Mouse (Mus musculus) spleen, adult 18-20 months (tissue): ENCODE measurements around the gene Derl3.
"Not testable (repeated sequence)": the region's sequence is repeated elsewhere in the genome, so short reads cannot be mapped to it uniquely, and the experiment has no call there.

Source experiments
- DNase-seq, 2 experiments: peaks; one replicate each; pipeline ENCODE4 v3.0.0; 2022; ENCODE audit warnings: mixed read lengths in 2 of 2

Derl3 gene

DNA sequence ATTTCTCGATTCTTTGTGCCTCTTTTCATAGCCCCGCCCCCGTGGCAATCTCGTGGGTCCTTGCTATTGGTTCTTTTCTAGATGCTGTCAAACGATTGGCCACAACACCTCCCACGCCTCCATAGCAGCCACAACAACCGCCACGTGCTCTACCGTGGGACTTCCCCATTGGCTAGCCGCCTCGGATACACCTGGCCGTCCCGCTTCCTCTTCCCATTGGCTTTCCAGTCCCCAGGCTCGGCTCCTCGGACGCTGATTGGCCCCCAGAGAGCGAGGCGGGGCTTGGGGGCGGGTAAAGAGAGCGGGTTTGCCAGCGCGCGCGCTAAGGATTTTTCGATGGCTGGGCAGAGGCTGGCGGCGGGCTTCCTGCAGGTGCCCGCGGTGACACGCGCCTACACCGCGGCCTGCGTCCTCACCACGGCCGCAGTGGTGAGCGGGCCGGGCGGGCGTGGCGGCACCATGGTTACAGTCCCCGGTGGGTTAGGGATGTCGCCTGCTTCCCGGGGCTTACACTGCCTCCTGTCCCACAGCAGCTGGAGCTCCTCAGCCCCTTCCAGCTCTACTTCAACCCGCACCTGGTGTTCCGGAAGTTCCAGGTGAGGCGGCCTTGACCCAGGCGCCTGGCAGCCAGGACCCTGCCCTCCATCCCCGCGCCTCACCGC lies at the start of gene Derl3:
TSS of gene Derl3 (plus strand) at position 325 of the 662 bp plus-strand sequence.
- DNase-seq: peak; percentile 94 to 95

DNA sequence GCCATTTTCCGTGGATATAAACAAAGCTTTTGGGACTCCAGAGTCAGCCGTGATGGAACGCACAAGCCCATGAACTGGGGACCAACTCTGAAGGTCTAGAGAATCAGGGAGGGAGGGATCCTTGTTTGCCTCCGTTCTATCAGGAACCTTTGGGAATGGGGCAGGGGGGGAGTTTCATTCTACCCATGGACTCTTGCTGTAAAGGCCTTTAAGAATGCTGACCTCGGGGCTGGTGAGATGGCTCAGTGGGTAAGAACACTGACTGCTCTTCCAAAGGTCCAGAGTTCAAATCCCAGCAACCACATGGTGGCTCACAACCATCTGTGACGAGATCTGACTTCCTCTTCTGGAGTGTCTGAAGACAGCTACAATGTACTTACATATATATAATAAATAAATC lies 49.3 kb upstream of the Derl3 start:
- DNase-seq: not testable (repeated sequence)

GRCm38 (mm10) chr10:75844800-75845199 lies 48.4 kb upstream of the Derl3 start:
- no peak for DNase-seq

DNA sequence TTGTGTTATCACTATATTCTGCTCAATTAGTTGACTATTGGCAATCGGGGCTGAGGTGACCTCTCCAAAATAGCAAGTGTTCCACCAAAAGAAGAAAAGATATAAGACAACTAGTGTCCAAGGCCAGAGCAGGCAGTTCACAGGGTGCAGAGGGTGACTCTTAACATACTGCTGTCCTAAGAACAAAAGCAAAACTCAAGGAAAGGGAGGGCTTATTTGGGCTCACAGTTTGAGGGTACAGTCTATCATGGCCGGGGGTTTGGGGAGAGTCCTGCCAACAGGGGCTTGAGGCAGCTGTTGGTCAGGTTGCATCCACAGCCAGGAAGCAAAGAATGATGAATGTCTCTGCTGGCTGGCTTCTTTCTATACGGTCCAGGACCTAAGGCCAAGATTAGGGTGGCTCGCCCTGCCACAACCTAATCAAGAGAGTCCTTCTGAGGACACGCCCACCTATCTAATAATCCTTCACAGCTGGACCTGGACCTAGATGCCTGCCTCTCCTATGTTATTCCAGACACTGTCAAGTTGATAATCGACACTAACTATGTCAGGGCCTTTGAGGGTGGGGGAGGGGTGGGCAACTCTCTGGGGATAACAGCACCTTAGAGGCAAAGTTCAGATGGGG lies 47.8 kb upstream of the Derl3 start:
- DNase-seq: no peak

DNA sequence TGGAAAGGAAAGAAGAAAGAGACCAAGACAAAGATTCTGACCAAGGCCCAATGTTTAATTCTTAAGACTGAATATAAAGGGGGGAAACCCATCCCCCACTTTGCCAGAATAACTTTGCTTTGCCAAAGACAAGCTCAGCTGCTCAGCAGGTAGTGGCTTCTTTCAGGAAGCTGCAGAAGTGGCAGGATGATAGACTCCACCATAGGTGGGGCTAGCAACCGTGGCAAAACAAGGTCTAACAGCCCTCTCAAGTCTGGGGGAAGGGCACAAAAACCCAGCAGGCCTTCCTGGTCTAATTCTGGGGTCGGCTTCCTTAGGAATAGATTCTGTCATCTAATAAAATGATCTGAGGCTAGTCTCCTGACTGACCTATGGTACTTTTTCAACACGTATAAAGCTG lies 44.8 kb upstream of the Derl3 start:
- DNase-seq: no peak

DNA sequence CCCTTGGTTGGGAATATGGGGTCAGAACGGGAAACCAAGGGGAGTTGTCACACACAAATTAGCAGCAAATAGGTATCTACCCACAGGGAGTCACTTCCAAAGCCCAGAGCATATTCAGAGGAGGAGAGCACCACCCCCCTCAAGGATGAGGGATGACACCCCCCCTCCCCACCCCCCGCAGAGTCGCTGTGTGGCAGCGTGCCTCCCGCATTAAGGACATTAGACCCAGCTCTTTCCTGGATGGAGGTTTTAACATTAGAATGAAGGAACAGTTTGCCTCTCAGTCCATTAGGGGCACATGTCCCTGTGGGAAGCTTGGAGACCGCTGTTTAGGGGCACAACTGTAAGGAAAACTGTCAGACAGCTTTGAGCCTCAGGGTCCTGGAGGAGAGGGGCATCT lies 42.1 kb upstream of the Derl3 start:
- DNase-seq: no peak

DNA sequence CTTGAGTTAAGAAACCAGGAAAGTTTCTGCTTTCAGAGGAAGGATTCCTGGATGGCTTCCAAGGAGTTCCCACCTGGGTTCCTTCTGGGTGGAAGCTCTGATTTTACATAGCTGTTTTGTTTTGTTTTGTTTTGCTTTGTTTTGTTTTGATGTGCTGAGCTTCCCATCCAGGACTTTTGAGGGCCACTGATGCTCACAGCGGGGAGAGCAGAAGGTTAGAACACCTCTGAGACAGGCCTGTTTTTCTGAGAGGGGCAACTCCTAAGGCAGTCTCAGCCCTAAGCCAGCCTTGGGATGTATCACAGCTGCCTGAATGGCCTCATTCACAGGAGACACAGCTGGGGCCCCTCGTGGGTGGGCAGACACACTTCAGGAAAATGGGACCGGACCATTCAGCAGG lies 41.5 kb upstream of the Derl3 start:
- no peak for DNase-seq

- no peak for DNase-seq
Measured at GRCm38 (mm10) chr10:75852539-75853125, 40.6 kb upstream of the Derl3 start.

GRCm38 (mm10) chr10:75853452-75853851 lies 39.8 kb upstream of the Derl3 start:
- DNase-seq: peak; percentile 55 to 77

DNA sequence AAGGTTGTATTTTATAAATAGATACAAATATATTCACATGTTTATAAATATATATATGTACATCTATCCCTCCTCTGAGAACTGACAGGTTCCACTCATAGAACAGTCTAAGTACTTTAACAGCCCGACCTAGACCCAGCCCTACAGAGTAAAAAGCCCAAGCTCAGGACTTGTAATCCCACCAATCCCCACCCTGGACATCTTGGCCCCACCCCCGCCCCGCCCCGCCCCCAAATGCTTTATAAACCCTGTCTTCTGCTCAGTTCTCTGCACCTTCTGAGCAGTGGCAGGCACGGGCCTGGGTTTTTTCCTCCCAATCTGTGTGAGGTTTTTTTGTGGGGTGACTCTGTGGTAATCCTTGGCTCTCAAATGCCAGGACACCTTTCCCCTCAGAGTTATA lies 39.1 kb upstream of the Derl3 start:
- no peak for DNase-seq

DNA sequence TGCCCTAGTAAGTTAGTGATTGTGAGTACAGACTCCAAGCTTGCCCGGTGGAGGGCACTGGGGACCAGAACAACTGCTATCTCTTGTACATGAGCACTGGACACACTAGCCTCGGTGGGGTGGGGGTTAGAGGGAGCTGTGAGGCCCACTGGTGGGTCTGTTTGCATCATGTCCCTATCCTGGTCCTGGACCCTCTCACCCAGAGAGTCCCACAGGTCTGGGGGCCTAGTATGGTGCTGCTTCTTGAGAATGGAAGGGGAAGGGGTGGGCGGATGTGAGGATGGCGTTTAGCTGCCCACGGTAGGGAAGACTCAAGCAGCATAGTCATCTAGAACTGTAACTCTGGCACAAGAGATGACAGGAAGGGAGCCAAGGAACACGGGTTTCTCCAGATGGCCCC lies 38.4 kb upstream of the Derl3 start:
- no peak for DNase-seq

- DNase-seq: no peak
Measured at GRCm38 (mm10) chr10:75855416-75855981, 37.7 kb upstream of the Derl3 start.

DNA sequence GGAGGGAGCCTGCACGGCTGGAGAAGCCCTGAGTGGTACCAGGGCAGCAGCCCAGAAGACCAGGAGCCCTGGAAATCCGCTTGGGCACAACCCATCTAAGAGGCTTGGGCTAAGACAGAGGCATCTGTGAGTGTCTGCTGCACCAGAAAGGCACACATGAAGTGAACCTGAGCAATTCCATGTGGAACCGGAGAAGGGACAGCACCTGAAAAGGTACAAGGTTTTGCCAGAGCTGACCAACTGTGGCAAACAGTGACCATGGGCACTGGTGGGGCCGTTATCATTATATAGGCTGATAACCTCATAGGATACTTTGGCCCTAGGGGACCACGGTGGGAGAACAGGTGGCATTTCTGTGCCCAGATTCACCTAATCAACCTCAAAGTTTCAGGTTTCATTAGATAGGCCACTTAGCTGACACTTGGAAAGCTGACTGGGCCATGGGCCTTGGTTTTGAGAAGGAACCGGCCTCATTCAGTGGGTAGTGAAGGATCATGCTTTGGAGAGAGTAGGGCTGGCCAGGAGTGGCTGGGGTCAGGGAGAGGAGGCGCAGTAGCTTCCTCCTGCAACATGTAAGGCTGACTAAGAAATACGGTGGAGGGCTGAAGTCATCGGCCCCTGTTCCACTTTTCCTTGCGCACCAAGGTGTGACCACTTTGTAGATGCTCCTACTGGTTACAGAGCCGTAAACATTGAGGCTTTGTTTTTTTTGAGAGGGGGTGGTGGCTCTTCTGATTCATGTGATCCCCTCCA lies 36.9 kb upstream of the Derl3 start:
- DNase-seq: no peak

DNA sequence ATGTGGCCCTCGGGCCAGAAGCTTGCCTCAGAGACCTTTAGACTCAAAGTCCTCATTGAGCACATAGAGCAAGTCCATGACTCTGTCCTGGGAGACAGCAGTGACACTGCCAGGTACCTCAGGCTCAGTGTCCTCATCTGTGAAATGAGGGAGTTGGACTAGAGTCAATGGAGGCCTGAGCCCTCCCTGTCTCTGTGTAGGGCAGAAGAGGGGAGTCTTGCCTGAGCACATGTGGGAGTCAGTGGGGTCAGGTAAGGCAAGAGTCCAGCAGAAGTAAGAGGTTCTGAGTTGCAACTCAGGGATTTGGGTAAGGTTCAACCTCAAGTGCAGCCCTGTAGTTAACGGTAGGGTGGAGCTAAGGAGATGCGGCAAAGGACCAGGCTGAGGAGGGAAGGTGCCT lies 36.2 kb upstream of the Derl3 start:
- no peak for DNase-seq

GRCm38 (mm10) chr10:75857598-75857997 lies 35.6 kb upstream of the Derl3 start:
- no peak for DNase-seq

DNA sequence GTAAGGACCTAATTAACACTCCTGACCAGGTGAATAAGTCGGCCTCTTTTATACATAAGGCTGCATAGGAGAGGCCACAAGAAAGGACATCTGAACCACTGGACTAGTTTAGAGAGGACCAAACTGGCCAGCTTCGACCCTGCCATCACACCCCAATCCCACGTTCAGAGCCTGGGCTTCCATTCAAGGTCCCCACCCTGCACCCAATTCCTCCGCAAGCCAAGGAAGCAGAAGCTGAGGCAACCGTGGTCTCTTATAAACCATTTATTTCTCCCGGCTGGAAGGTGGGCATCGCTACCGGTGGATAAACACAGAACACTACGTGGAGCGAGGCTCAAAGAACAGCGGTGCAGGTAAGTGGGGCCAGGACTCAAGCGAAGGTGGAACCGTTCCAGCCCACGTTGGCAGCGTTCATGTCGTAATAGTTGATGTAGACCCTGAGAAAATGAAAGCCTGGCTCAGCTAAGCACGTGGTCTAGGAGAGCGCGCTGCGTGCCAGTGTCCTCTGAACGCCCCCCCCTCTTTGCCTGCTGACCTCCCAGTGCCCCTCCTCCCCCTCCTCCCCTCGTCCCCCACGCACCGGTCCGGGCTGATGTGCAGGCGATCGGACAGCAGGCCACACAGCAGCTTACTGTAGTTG lies 34.0 kb upstream of the Derl3 start:
- DNase-seq: no peak

DNA sequence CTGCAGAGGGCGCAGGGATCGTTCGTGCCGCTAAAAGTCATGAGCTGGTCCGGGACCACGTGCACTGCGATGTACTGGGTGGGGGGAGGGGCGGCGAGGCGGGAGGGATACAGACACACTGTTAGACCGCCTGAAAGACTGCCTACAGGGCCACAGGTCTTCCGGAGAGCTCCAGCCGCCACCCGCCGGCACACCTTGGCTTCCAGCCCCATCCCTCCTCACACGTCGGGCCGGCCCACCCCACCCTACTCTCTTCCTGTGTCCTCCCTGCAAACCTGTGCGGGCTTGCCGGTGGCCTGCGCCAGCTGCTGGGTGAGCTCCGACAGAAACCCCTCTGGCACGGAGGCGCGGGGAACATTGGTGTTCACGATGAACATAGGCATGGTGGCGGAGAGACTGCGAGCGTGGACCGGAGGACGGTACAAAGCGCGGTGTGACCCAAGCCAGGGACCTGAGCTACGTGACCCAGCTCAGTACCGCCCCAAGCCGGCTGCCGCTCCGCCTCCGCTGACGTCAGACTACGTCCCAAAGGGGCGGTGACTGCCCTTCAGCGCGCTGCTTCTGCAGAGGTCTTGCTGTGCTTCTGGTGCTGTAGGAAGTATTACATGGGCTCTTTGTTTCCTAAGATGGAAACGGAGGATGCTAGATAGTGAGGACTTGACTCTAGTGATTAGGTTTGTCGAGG lies 33.3 kb upstream of the Derl3 start, which contains the start of gene Mif:
TSS of gene Mif (minus strand) at position 455 of the 685 bp plus-strand sequence.
- peak; percentile 79 to 88 for DNase-seq

DNA sequence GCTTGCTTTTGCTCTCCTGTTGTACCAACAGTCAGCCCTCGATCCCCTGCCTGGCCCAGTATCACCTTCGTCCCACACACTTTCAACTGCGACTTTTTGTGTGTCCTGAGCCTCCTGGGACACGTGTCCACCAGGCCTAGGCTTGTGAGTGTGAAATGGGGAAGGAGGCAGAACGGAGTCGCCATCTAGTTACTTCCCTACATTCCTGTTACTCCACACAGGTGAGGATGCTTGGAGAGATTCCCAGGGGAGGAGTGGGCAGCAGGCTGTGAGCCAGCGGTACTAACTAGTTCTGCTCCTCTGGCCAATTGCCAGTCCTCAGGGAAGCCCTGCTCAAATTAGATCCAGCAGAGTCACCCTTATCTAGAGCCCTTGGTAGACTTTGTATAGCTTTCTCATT lies 32.5 kb upstream of the Derl3 start:
- no peak for DNase-seq

DNA sequence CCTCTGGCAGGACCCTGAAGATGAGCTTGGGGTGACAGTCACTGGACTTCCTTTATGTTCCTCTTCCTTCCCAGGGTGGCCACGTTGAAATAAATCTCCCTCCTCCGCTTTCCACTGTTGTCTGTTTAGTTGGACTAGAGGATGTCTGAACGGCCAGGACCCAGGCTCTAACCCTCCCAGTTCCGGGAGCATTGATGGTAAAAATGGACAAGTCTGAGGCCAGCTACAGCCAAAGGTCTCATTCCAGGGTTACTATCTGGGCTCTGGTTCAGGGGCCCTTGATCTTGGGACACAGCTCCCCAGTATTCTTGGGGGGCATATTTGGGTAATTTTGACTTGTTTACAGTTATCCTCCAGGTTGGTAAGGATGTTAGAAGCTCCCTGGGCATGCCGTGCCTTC lies 31.6 kb upstream of the Derl3 start:
- DNase-seq: no peak

DNA sequence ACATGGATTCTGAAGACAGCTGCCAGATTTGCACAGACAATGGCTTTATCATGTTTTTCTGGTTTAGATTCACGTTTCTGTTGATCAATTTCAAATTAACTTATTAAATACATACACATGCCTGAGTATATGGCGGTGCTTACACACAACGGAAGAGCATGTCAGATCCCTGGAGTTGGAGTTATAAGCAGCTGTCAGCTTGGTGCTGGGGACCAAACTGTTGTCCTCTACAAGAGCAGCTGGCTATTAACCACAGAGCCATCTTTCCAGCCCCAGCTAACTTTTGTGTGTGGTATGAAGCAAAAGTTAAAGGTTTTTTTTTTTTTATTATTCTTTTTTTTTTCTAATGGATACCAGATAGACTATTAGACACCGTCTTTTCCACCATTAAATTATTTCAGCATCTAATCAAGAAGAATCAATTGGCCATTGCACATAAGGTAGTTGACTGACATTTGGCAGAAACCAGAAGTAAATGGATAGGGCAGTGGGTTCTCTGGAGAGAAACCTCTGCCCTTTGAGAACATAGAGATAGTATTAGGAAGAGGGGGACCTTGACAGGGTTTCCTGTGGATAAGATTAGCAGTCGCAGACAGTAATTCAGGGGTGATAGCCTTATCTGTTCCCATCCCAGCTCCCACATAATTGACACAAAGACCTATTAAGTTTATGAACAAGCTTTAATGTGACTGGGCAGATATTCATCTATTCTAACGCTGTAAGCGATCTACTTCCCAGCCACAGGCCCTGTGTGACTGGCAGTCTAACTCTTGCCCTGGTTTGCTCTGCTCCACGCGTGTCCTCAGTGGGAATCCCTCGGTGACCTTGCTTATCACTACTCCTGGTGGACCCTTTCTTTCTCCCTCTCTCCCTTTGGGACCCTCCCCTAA lies 20.9 kb upstream of the Derl3 start:
- DNase-seq: no peak

- DNase-seq: peak in 1 of 2 experiments; percentile 21
Measured at GRCm38 (mm10) chr10:75872915-75873542, 20.2 kb upstream of the Derl3 start.
